Mouse (Mus musculus) T-cell, adult 2 months (primary cell): ENCODE measurements around the gene Pdcd1lg2.

Experiments
- DNase-seq: peaks from one replicate; pipeline ENCODE4 v3.0.0; 2022; ENCODE audit warnings: low spot score

The Pdcd1lg2 gene

DNA sequence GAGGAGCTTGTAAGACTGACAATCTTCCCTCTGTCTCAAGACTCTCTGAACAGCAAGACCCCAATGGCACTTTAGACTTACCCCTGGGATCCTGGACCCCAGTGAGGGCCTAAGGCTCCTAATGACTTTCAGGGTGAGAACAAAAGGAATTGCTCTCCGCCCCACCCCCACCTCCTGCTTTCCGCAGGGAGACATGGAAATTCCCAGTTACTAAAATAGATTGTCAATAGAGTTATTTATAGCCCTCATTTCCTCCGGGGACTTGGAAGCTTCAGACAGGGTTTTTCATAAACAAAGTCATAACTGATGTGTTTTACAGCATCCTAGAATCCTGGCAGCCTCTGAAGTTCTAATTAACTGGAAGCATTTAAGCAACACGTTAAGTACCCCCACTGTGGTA is 59.9 kb downstream of the Pdcd1lg2 start:
- no peak for DNase-seq

- DNase-seq = no peak
These were observed 61.7 kb downstream of the Pdcd1lg2 start for GRCm38 (mm10) chr19:29472424-29472823.

DNA sequence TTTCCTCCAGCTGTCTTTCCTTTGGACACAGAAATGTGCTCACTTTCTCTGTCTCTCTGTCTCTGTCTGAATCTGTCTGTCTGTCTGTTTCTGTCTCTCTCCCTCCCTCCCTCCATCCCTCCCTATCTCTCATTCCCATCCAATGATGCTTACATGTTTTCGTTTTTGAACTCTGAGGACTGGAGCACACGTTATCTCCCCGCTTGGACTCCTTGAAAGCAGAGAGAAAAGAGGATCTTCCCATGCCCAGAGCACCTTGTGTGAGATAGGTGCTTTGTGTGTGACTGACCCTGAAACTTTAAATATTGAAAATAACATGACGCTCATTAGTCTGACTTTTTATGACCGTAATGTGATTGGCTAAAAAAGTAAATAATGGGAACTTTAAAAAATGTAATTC is 62.2 kb downstream of the Pdcd1lg2 start:
- no peak for DNase-seq

DNA sequence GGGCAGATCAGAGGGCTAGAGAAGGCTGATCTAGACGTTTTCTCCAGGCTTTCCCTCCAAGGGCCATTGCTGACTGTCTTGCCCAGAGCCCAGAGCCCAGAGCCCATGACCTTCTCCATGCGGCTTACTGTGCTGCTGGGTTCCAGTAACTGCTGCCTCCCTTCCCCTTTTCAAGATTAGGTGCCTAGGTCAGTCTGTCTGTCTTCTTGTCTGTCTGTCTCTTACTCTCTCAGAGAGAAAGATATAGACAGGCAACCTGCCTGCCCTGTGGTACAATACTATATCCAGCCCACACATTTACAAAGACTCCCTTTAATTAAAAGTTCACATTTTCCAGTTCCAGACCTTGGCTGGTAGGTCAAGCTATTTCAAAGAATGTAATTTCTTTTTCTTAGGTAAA is 64.1 kb downstream of the Pdcd1lg2 start:
- DNase-seq = no peak

DNA sequence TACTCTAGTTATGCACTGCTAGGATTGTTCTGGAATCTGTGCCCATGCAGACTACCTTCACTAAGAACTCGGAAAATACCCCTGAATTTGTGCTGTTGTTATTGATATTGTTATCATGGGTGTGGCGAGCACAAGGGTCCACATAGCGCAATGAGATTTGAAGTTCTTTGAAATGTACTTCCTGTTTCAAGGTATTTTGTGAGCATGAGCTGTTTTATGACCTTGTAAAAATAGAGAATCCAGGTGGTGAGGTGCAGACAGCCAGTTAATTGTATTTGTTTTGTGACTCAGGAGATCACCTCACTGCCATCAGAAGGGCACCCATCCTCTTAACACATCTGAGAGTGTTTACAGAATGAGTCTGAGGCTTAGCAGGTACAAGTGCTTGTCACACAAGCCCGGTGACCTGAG is 64.5 kb downstream of the Pdcd1lg2 start:
- DNase-seq = peak; percentile 28

DNA sequence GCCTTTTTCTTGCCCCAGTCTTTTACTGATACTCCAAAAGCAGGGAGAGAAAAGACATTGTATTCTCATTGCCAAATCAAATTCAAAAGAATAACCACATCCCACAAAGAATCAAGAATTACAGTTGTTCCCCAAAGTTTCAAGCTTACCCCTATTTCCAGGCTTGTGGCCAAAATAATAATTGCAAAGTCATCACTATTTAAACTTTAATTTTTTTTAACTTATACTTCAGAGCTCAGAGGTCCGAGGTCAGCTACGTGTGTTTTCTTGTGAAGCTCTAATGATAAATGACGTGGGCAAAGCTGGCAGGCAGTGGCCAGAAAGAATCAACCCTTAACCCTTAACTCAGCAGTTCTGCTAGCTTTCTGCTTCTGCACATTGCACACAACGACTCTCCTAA is 67.9 kb downstream of the Pdcd1lg2 start:
- no peak for DNase-seq

DNA sequence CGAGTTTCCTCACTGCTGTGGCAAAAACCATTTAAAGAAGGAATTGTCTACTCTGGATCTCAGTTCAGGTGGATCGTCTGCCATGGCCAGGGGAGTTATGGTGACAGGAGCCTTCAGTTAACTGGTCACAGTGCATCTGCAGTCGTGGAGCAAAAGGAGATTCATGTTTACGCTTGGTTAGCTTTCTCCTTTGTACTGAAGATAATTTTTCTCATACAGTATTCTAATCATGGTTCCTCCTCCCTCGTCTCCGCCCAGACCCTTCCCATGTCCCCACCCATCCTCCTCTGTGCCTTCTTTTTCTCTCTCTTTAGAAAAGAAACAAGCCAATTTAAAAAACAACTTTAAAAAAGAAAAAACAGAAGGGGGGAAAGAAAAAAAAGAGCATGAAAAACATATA is 70.9 kb downstream of the Pdcd1lg2 start:
- DNase-seq = no peak

DNA sequence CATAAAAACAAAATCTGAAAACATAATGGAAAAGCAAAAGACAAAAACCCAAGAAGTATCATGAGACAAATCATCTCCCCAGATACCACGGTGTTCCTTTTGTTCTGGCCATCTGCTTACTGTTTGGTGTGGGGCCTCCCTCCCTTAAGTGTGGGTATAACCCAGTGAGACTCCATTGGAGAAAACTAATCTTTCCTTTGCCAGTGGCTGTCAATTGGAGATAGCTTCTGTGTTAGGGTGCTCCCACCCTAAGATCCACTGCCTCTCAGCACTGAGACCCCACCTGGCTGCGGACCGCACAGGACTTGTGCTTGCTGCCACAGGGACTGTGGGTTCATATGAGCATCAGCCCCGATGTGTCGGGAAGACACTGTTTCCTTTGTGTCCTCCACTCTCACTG is 71.4 kb downstream of the Pdcd1lg2 start:
- DNase-seq = no peak

DNA sequence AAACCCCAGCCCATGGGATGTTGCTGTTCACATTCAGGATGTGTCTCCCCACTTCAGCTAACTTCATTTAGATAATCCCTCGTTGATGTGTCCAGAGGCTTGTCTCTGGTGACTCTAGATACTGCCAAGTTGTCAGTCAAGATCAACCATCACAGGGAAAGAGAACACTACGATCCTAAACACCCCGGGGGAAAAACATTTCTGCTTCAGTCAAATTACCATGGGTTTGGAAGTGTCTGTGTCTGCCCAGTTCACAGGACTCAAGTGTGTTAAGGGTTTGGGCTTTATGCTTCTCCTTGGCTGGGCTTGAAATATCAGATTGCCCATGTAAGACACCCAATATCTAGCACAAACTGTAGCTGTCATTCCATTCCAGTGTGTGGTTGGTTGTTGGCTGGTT is 71.9 kb downstream of the Pdcd1lg2 start:
- DNase-seq = no peak

DNA sequence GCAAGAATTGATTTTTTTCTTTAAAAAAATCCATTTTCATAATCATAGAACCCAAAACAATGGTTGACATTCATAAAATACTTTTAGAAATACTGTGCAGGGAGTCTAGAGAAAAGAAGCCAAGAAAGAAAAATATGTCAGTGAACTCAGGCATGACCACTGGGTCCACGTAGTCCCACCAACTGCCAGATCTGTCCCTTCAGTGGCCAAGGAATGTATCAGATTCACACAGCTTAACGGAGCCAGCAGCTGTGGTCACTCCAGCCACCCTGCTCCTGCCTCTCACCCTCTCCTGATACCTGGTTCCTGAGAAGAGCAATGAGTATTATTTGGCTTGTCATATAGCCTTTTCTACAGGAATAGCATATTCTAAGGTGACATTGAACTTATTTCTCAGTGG is 72.7 kb downstream of the Pdcd1lg2 start:
- no peak for DNase-seq

DNA sequence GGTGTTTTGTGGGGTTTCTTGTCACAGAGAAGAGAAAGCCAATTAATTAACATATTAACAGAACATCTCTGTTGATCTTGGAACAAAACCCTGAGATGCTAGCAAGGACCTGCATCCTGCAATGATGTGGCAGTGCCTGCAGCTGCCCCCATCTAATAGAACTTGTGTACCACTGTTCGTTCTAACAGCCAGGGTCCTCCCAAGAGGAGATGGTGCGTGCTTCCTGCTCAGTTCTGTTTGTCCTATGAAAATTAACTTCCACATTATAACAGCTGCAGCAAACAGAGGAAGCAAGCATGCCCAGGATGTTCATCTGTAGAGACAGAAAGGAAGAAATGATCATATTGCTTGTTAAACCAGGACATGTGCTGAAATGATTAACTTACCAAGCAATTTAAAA is 73.8 kb downstream of the Pdcd1lg2 start:
- DNase-seq = no peak

DNA sequence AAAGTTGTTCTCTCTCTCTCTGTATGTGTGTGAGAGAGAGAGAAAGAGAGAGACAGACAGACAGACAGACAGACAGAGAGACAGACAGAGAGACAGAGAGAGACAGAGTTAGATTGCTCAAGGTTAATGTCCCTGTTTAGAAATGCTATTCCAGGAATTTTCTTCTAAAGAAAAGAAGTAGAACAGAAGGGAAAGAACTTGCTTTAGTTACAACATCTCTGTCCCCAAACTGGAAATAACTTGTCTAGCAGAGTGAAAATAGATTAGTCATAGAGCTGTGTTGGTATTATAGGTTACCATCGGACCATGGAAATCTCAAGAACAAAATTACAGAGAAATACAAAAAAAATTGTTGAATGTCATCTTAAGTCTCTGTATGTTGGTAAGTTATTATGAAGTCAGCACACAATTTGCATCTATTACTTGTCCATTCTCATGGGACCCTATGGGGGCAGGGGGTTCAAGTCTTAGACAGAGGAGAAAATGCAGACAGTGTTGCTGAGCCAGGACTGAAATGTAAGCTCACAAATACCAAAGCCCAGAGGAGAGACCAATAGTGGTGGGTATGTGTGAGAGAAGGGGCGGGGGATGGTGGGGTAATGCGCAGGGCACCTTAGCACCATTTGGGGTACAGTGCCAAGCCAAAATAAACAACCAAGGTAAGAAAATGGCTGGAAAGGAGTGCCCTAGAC is 74.7 kb downstream of the Pdcd1lg2 start:
- no peak for DNase-seq

- DNase-seq = peak; percentile 44
These were observed 76.0 kb downstream of the Pdcd1lg2 start for GRCm38 (mm10) chr19:29486545-29487206.

DNA sequence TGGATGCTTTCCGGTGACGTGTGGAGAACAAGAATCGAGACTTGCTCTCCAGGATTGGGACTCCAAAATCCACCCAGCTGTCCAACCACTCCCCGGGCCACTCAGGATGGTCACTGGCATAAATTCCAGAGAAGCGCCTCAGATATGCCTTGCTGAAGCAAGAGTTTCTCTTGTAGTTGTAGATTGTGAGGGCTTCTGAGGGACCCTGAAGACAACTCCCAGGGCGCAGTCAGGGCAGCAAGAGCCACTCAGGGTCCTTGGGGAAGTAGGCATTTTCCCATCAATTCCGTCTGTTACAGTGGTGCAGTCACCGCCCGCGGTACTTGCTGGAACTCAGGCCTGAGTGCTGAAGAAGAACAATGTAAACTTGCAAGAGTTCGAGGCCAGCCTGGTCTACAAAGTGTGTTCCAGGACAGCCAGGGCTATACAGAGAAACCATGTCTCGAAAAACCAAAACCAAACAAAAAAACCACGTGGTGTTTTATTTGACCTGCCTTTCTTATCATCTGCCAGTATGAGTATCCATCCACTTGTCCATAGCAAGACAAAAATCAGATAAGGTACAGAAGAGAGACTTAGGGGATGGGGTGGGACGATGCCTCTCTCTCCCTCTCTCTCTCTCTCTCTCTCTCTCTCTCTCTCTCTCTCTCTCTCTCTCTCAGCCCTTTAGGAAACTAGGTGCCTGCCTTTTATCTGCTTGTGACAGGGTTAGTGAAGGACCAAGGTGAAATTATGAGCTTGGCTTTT is 76.8 kb downstream of the Pdcd1lg2 start:
- no peak for DNase-seq

DNA sequence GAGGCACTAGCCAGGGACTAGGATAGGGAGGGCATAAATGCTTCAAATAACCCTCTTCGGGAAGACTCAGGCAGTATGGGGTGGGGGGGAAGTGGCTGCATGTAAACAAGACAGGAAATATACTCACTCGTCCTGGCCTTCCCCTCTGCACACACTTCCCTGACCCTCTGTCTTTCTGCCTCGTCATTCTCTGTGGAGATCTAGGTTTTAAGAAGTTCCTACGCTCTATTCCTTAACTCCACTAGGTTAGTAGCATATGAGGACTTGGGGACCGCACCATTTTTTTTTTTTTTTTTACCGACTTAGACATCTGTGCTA is 77.3 kb downstream of the Pdcd1lg2 start:
- DNase-seq = no peak

GRCm38 (mm10) chr19:29488420-29488819 is 77.7 kb downstream of the Pdcd1lg2 start:
- no peak for DNase-seq

DNA sequence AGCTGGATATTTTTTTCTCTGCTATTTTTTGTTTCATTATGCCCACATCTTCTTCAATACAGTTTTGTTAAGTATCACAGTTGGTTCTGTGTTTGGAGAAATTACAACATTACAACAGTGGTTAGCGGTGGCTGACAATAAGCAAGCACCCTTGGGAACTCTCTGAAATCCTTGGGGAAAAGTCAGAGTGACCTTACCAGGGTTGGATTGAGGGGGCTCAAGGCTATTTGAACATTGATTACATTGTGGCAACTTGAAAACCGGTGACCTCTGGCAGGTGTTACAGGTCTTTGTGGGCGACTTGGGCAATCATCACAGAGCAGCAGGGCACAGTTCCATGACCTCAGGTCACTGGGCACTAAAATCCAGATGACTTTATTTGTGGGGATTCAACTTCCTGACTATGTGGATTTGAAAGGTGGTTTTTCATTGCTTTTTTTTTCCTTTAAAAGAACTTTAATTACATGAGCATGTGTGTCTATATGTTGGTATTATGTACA is 79.1 kb downstream of the Pdcd1lg2 start:
- no peak for DNase-seq

- DNase-seq = no peak
These were observed 80.7 kb downstream of the Pdcd1lg2 start for GRCm38 (mm10) chr19:29491467-29491866.

- DNase-seq = no peak
These were observed 83.7 kb downstream of the Pdcd1lg2 start for GRCm38 (mm10) chr19:29494454-29494853.

GRCm38 (mm10) chr19:29496001-29496597 is 85.4 kb downstream of the Pdcd1lg2 start:
- DNase-seq = no peak

DNA sequence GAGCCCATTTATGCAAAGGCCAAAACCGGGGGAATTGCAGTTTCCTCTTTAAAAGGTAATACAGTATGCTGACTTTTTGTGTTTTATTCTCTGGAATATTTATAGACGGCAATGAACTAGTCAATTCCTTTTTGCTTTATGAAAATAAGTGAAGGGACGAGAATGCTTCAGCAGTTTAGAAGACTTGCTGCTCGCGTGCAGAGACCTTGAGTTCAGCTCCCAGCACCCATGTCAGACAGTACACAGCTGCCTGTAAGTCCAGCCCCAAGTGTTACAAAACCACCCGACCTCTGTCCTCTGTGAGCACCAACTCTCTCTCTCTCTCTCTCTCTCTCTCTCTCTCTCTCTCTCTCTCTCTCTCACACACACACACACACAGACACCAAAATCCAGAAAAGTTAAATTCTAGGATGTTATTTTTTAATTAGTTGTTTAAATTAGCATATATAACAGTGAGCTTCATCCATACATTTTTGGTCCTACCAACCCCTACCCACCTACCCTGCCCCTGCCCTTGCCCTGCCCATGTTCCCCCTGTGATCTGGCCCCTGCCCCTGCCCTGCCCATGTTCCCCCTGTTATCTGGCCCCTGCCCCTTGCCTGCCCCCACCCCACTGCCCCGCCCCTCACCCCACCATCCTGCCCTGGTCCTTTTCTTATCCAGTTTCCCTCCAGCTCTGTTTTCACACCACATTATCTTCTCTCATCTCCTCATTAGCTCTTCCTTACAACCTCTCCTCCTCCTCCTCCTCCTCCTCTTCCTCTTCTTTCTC is 86.3 kb downstream of the Pdcd1lg2 start:
- DNase-seq = no peak

- DNase-seq = no peak
These were observed 87.2 kb downstream of the Pdcd1lg2 start for GRCm38 (mm10) chr19:29497874-29498273.
